Mouse (Mus musculus): ENCODE data around the gene Apoa2. TPM values are rescaled to one million over a fixed set of nuclear protein-coding genes. Genes with fewer than 3 reads are reported as not detected.
A peak's percentile ranks its signal among the peaks of the same experiment; 100 is the strongest.

The Apoa2 gene
- polyA plus RNA-seq, 1 experiment from 2014 or later: 6.5 TPM

GRCm38 (mm10) chr1:171221281-171222193 lies 3.3 kb upstream of the Apoa2 start:
- H3K4me3 ChIP-seq (ENCODE audit: low read length): peak overlapping the region; percentile 72
- no peak; the same call in 1 of the 2 replicates for ATAC-seq
- peaks cover 11% of the 10 kb centered on the region for H3K36me3 ChIP-seq (ENCODE audit: control insufficient read depth, insufficient read depth, low read length)
- H3K9ac ChIP-seq (ENCODE audit: low read depth, low read length): peak overlapping the region; percentile 72
- WGBS: 6% methylated on average over 22 of the region's 22 CpGs
- H3K4me1 ChIP-seq (ENCODE audit: control insufficient read depth, insufficient read depth, low read depth, low read length): peaks cover 12% of the 10 kb centered on the region
- peak overlapping the region; percentile 72 for H3K27ac ChIP-seq (ENCODE audit: low read depth, low read length)
- peak overlapping the region; percentile 88 for H3K4me2 ChIP-seq (ENCODE audit: low read length)
- H3K27me3 ChIP-seq (replicated peaks; ENCODE audit: control insufficient read depth, insufficient read depth, low read length): no peaks in the 10 kb centered on the region
- H3K9me3 ChIP-seq (ENCODE audit: control insufficient read depth, low read length): no peaks in the 10 kb centered on the region

- WGBS: 2% methylated on average over 28 of the region's 28 CpGs
- H3K36me3 ChIP-seq (ENCODE audit: control insufficient read depth, insufficient read depth, low read length): peaks cover 11% of the 10 kb centered on the region
Observed at GRCm38 (mm10) chr1:171222238-171223155, 2.4 kb upstream of the Apoa2 start, which contains the start of gene Tomm40l. Gene Tomm40l (minus strand): TSS chr1:171222514.

DNA sequence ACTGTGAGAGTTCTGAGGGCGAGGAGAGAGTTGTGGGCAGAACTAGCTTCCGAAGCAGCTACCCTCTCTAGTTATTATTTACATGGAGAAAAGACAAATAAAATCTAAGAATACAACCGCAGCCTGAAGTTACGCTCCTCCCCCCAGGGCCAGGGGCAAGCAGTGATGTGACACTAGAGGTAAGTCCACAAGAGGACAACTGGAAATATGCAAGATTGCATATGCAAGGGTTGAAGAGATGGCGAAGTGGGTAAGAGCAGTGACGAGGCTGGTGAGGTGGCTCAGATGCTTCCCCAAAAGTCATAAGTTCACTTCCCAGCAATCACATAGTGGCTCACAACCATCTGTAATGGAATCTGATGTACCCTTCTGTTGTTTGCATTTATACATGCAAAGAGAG lies 1.7 kb upstream of the Apoa2 start:
- H3K36me3 ChIP-seq (ENCODE audit: control insufficient read depth, insufficient read depth, low read length): peaks cover 11% of the 10 kb centered on the region
- no peaks in the 10 kb centered on the region for H3K27me3 ChIP-seq (replicated peaks; ENCODE audit: control insufficient read depth, insufficient read depth, low read length)
- H3K4me1 ChIP-seq (ENCODE audit: control insufficient read depth, insufficient read depth, low read depth, low read length): peaks cover 12% of the 10 kb centered on the region
- WGBS: 83% methylated on average over 6 of the region's 6 CpGs
- ATAC-seq: no peak
- peak overlapping the region; percentile 88 for H3K4me2 ChIP-seq (ENCODE audit: low read length)
- no peaks in the 10 kb centered on the region for H3K9me3 ChIP-seq (ENCODE audit: control insufficient read depth, low read length)
- no peak overlapping the region; the same call in 1 of the 2 replicates for H3K27ac ChIP-seq (ENCODE audit: low read depth, low read length)
- H3K9ac ChIP-seq (ENCODE audit: low read depth, low read length): no peak overlapping the region
- H3K4me3 ChIP-seq (ENCODE audit: low read length): no peak overlapping the region

More at GRCm38 (mm10) chr1:171222238-171223155, 2.4 kb upstream of the Apoa2 start, which contains the start of gene Tomm40l:
- Histone ChIP-seq H3K4me2 (ENCODE audit: low read length) (peak within 1 kb of the TSS; percentile 88), H3K4me1 (ENCODE audit: control insufficient read depth, insufficient read depth, low read depth, low read length) (peaks cover 12% of the 10 kb centered on the region), H3K4me3 (ENCODE audit: low read length) (peak within 1 kb of the TSS; percentile 72), H3K9ac (ENCODE audit: low read depth, low read length) (peak within 1 kb of the TSS; percentile 72), H3K9me3 (ENCODE audit: control insufficient read depth, low read length) (no peaks in the 10 kb centered on the region), H3K27me3 (replicated peaks; ENCODE audit: control insufficient read depth, insufficient read depth, low read length) (no peaks in the 10 kb centered on the region), H3K27ac (ENCODE audit: low read depth, low read length) (peak within 1 kb of the TSS; percentile 76)
- ATAC-seq: peak; percentile 98

GRCm38 (mm10) chr1:171223796-171224195 lies 1.1 kb upstream of the Apoa2 start:
- Histone ChIP-seq H3K36me3 (ENCODE audit: control insufficient read depth, insufficient read depth, low read length) (peaks cover 7% of the 10 kb centered on the region), H3K27ac (ENCODE audit: low read depth, low read length) (no peak overlapping the region), H3K4me1 (ENCODE audit: control insufficient read depth, insufficient read depth, low read depth, low read length) (peaks cover 12% of the 10 kb centered on the region), H3K27me3 (replicated peaks; ENCODE audit: control insufficient read depth, insufficient read depth, low read length) (no peaks in the 10 kb centered on the region), H3K4me3 (ENCODE audit: low read length) (no peak overlapping the region), H3K4me2 (ENCODE audit: low read length) (no peak overlapping the region), H3K9me3 (ENCODE audit: control insufficient read depth, low read length) (no peaks in the 10 kb centered on the region), H3K9ac (ENCODE audit: low read depth, low read length) (no peak overlapping the region)
- no peak for ATAC-seq
- WGBS: 95% methylated on average over 2 of the region's 2 CpGs

DNA sequence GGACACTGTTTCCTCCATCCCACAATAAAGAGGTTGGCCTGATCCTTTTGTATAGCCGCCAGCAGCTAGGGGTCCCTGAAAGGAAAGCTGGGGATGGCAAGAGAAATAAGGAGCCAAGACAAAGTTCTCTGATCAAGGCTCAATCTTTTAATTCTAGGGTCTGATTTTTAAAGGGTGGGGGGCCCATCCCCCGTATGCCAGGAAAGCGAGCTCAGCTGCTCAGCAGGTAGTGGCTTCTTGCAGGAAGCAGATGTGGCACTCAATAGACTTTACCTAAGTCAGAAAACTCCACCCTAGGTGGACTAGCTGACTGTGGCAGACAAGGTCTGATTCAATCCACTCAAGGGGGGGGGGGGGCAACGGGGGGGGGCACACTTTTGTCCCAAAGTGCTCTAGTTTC lies 1.9 kb downstream of the Apoa2 start:
- no peak for ATAC-seq
- peaks cover under 1% of the 10 kb centered on the region; the same call in 1 of the 2 replicates for H3K4me1 ChIP-seq (ENCODE audit: control insufficient read depth, insufficient read depth, low read depth, low read length)
- H3K27ac ChIP-seq (ENCODE audit: low read depth, low read length): no peak overlapping the region
- H3K27me3 ChIP-seq (replicated peaks; ENCODE audit: control insufficient read depth, insufficient read depth, low read length): no peaks in the 10 kb centered on the region
- H3K9ac ChIP-seq (ENCODE audit: low read depth, low read length): no peak overlapping the region
- H3K9me3 ChIP-seq (ENCODE audit: control insufficient read depth, low read length): no peaks in the 10 kb centered on the region
- WGBS: 44% methylated on average over 4 of the region's 4 CpGs
- H3K36me3 ChIP-seq (ENCODE audit: control insufficient read depth, insufficient read depth, low read length): no peaks in the 10 kb centered on the region
- H3K4me2 ChIP-seq (ENCODE audit: low read length): no peak overlapping the region
- no peak overlapping the region for H3K4me3 ChIP-seq (ENCODE audit: low read length)

- H3K4me2 ChIP-seq (ENCODE audit: low read length): no peak overlapping the region
- no peaks in the 10 kb centered on the region for H3K27me3 ChIP-seq (replicated peaks; ENCODE audit: control insufficient read depth, insufficient read depth, low read length)
- H3K9ac ChIP-seq (ENCODE audit: low read depth, low read length): no peak overlapping the region
- no peaks in the 10 kb centered on the region for H3K9me3 ChIP-seq (ENCODE audit: control insufficient read depth, low read length)
- ATAC-seq: no peak
- H3K4me3 ChIP-seq (ENCODE audit: low read length): no peak overlapping the region
- WGBS: 89% methylated on average over 1 of the region's 1 CpGs
- H3K4me1 ChIP-seq (ENCODE audit: control insufficient read depth, insufficient read depth, low read depth, low read length): no peaks in the 10 kb centered on the region
- H3K36me3 ChIP-seq (ENCODE audit: control insufficient read depth, insufficient read depth, low read length): no peaks in the 10 kb centered on the region
- H3K27ac ChIP-seq (ENCODE audit: low read depth, low read length): no peak overlapping the region
Observed at GRCm38 (mm10) chr1:171227879-171228278, 3.0 kb downstream of the Apoa2 start.

DNA sequence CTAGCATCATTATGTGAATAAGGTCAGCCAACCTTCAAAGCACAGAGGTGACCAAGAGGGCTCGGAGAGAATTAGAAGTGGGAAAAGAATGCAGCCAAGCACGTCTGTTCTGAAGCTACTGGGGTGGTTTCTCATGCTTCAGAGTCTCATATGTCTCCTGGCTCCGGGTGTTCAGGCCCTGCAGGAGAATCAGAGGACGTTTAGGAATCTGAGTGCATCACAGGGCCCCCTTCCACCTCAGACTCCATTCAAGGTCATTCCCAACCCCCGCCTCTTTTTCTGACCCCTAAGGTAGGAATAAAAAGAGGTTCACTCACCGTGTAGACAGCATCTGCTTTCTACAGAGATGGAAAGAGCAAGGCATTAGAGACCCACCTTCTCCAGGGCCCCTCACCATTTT lies 4.9 kb downstream of the Apoa2 start:
- H3K9ac ChIP-seq (ENCODE audit: low read depth, low read length): no peak overlapping the region
- peaks cover 8% of the 10 kb centered on the region for H3K36me3 ChIP-seq (ENCODE audit: control insufficient read depth, insufficient read depth, low read length)
- 52% methylated on average over 6 of the region's 6 CpGs for WGBS
- H3K9me3 ChIP-seq (ENCODE audit: control insufficient read depth, low read length): no peaks in the 10 kb centered on the region
- no peaks in the 10 kb centered on the region for H3K4me1 ChIP-seq (ENCODE audit: control insufficient read depth, insufficient read depth, low read depth, low read length)
- no peak overlapping the region for H3K4me2 ChIP-seq (ENCODE audit: low read length)
- H3K27me3 ChIP-seq (replicated peaks; ENCODE audit: control insufficient read depth, insufficient read depth, low read length): no peaks in the 10 kb centered on the region
- ATAC-seq: no peak
- no peak overlapping the region for H3K27ac ChIP-seq (ENCODE audit: low read depth, low read length)
- no peak overlapping the region for H3K4me3 ChIP-seq (ENCODE audit: low read length)

GRCm38 (mm10) chr1:171230215-171230614 lies 5.4 kb downstream of the Apoa2 start:
- Histone ChIP-seq H3K36me3 (ENCODE audit: control insufficient read depth, insufficient read depth, low read length) (peaks cover 12% of the 10 kb centered on the region), H3K4me2 (ENCODE audit: low read length) (no peak overlapping the region), H3K4me3 (ENCODE audit: low read length) (no peak overlapping the region), H3K27ac (ENCODE audit: low read depth, low read length) (no peak overlapping the region), H3K9ac (ENCODE audit: low read depth, low read length) (no peak overlapping the region), H3K27me3 (replicated peaks; ENCODE audit: control insufficient read depth, insufficient read depth, low read length) (no peaks in the 10 kb centered on the region), H3K9me3 (ENCODE audit: control insufficient read depth, low read length) (no peaks in the 10 kb centered on the region), H3K4me1 (ENCODE audit: control insufficient read depth, insufficient read depth, low read depth, low read length) (no peaks in the 10 kb centered on the region)
- WGBS: 62% methylated on average over 3 of the region's 3 CpGs
- no peak for ATAC-seq

- 75% methylated on average over 4 of the region's 4 CpGs for WGBS
- no peak overlapping the region for H3K4me2 ChIP-seq (ENCODE audit: low read length)
- H3K9ac ChIP-seq (ENCODE audit: low read depth, low read length): no peak overlapping the region
- H3K4me3 ChIP-seq (ENCODE audit: low read length): no peak overlapping the region
- peaks cover 24% of the 10 kb centered on the region for H3K36me3 ChIP-seq (ENCODE audit: control insufficient read depth, insufficient read depth, low read length)
- H3K9me3 ChIP-seq (ENCODE audit: control insufficient read depth, low read length): no peaks in the 10 kb centered on the region
- H3K4me1 ChIP-seq (ENCODE audit: control insufficient read depth, insufficient read depth, low read depth, low read length): no peaks in the 10 kb centered on the region
- no peak for ATAC-seq
- H3K27ac ChIP-seq (ENCODE audit: low read depth, low read length): no peak overlapping the region
- no peaks in the 10 kb centered on the region for H3K27me3 ChIP-seq (replicated peaks; ENCODE audit: control insufficient read depth, insufficient read depth, low read length)
Observed at GRCm38 (mm10) chr1:171231844-171232243, 7.0 kb downstream of the Apoa2 start.

All from hindbrain, embryonic 16.5 days (tissue).